Mouse (Mus musculus): ENCODE data around the gene Pdzph1. TPM values are rescaled to one million over a fixed set of nuclear protein-coding genes. Genes with fewer than 3 reads are reported as not detected.

The Pdzph1 gene
- polyA plus RNA-seq, 1 experiment: not detected

DNA sequence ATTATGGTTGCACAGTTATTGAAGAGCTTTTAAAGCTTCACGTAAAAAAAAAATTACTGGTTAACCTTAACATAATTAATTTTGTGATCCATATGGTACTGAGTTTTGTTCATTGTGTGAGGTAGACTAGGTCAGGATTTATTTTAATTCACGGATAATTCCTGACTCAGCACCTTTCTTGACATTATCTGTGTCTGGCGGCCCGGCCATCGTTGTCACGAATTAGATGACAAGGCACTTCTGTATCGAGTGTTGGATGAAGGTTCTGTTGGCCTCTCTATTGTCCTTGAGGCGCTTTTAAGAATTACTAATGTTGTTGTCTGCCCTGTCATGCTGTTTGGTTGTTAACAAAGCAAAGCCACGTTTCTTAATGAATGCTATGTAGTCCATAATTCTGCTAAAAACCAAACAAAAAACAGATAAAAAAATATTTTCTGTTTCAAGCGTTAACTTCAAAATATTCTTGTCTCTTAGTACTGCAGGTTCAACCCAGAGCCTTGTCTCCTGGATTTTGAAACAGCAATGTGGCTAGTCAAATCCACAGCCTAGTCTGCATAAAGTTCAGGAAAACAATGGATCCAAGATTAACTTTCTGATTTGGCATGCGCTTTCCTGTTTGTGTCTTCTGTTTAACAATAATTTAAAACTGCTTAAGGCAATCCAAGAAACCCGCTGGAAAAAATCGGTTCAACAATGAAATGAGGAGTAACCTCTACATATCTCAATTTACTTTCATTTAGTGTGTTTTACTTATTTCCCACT is 20.6 kb upstream of the Pdzph1 start:
- H3ac ChIP-seq (ENCODE audit: control insufficient read depth, insufficient read length): no peak overlapping the region
- no peaks in the 10 kb centered on the region for H3K27me3 ChIP-seq (ENCODE audit: control insufficient read depth, insufficient read depth, insufficient read length)
- no peaks in the 10 kb centered on the region for H3K79me2 ChIP-seq (ENCODE audit: control insufficient read depth, insufficient read depth)
- TF ChIP-seq CEBPB (IDR thresholded peaks at IDR 0.05; ENCODE audit: insufficient read depth, poor library complexity, severe bottlenecking): no peak
- TF ChIP-seq MYOG (IDR thresholded peaks at IDR 0.05; ENCODE audit: control insufficient read depth in 1 of 3, insufficient read depth in 1 of 3, insufficient read length in 2 of 3, low read depth in 2 of 3): no peak
- no peak for TF ChIP-seq USF1 (IDR thresholded peaks at IDR 0.05; ENCODE audit: low read depth)
- no peak for TF ChIP-seq SRF (IDR thresholded peaks at IDR 0.05; ENCODE audit: control insufficient read depth, insufficient read length, low read depth)
- no peak for TF ChIP-seq MYOD1 (IDR thresholded peaks at IDR 0.05; ENCODE audit: control insufficient read depth in 1 of 3, insufficient read length in 2 of 3, low read depth in 2 of 3)
- TF ChIP-seq TCF12 (IDR thresholded peaks at IDR 0.05; ENCODE audit: insufficient read depth, poor library complexity, severe bottlenecking): no peak
- no peak for TF ChIP-seq POLR2AphosphoS2 (IDR thresholded peaks at IDR 0.05; ENCODE audit: insufficient read length, low read depth)
- no peak for TF ChIP-seq E2F4 (IDR thresholded peaks at IDR 0.05; ENCODE audit: insufficient read depth)
- TF ChIP-seq REST (IDR thresholded peaks at IDR 0.05; ENCODE audit: insufficient read depth, insufficient read length): no peak
- TF ChIP-seq POLR2A (IDR thresholded peaks at IDR 0.05; ENCODE audit: insufficient read length, low read depth): no peak
- TF ChIP-seq MAX (IDR thresholded peaks at IDR 0.05; ENCODE audit: low read depth): no peak
- no peak for TF ChIP-seq TCF3 (IDR thresholded peaks at IDR 0.05; ENCODE audit: insufficient read length, low read depth)
- no peak overlapping the region for H3K4me3 ChIP-seq
- H3K4me2 ChIP-seq (ENCODE audit: low read depth): no peak overlapping the region
- no peaks in the 10 kb centered on the region for H3K36me3 ChIP-seq (ENCODE audit: control insufficient read depth, insufficient read depth)

DNA sequence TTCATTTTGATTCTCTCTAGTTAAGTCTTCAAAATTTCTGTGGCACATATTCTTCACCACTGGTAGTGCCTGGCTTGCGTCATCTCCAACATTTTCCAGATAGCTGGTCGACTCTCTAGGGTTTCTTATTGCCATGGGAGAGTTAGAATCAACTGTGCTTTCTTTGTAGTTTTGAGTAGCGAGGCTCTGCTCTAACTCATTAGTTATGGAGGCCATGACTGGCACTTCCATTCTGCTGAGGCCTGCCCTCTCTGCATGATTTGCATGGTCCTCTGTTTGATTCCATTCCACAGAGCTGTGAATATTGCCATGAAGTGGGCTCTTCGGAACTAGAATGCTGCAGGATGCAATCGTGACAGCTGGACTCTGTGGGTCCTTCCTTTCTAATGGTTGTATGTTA is 17.9 kb downstream of the Pdzph1 start:
- no peak for TF ChIP-seq POLR2AphosphoS2 (IDR thresholded peaks at IDR 0.05; ENCODE audit: insufficient read length, low read depth)
- TF ChIP-seq MAX (IDR thresholded peaks at IDR 0.05; ENCODE audit: low read depth): no peak
- TF ChIP-seq E2F4 (IDR thresholded peaks at IDR 0.05; ENCODE audit: insufficient read depth): no peak
- H3K36me3 ChIP-seq (ENCODE audit: control insufficient read depth, insufficient read depth): no peaks in the 10 kb centered on the region
- no peaks in the 10 kb centered on the region for H3K27me3 ChIP-seq (ENCODE audit: control insufficient read depth, insufficient read depth, insufficient read length)
- H3ac ChIP-seq (ENCODE audit: control insufficient read depth, insufficient read length): no peak overlapping the region
- no peaks in the 10 kb centered on the region for H3K79me2 ChIP-seq (ENCODE audit: control insufficient read depth, insufficient read depth)
- H3K4me3 ChIP-seq: no peak overlapping the region
- H3K4me2 ChIP-seq (ENCODE audit: low read depth): no peak overlapping the region

DNA sequence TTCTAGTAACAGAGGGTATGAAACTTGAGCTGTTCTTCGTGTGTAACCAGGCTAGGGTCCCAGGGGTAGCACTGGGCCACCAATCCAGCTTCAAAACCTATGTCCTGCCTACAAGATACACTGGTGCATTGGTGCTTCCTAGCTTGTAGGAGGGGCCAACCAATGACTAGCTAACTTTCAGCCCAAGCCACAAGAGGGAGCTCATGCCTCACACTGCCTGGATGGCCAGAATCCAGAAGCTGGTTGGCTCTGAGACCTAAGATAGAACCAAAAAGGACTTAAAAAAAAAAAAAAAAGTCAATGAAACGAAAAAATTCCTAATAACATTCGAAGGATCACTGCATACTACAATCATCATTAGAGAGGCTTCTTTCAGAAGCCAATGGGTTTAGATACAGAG is 31.3 kb downstream of the Pdzph1 start:
- H3K4me2 ChIP-seq (ENCODE audit: low read depth): no peak overlapping the region
- no peaks in the 10 kb centered on the region for H3K27me3 ChIP-seq (ENCODE audit: control insufficient read depth, insufficient read depth, insufficient read length)
- no peaks in the 10 kb centered on the region for H3K36me3 ChIP-seq (ENCODE audit: control insufficient read depth, insufficient read depth)
- TF ChIP-seq MYOD1 (IDR thresholded peaks at IDR 0.05; ENCODE audit: control insufficient read depth in 1 of 3, insufficient read length in 2 of 3, low read depth in 2 of 3) (no peak), TCF3 (IDR thresholded peaks at IDR 0.05; ENCODE audit: insufficient read length, low read depth) (no peak), MAX (IDR thresholded peaks at IDR 0.05; ENCODE audit: low read depth) (no peak), POLR2A (IDR thresholded peaks at IDR 0.05; ENCODE audit: insufficient read length, low read depth) (no peak), E2F4 (IDR thresholded peaks at IDR 0.05; ENCODE audit: insufficient read depth) (no peak), SRF (IDR thresholded peaks at IDR 0.05; ENCODE audit: control insufficient read depth, insufficient read length, low read depth) (no peak), TCF12 (IDR thresholded peaks at IDR 0.05; ENCODE audit: insufficient read depth, poor library complexity, severe bottlenecking) (no peak), POLR2AphosphoS2 (IDR thresholded peaks at IDR 0.05; ENCODE audit: insufficient read length, low read depth) (no peak)
- H3K79me2 ChIP-seq (ENCODE audit: control insufficient read depth, insufficient read depth): no peaks in the 10 kb centered on the region
- H3ac ChIP-seq (ENCODE audit: control insufficient read depth, insufficient read length): no peak overlapping the region
- no peak overlapping the region for H3K4me3 ChIP-seq

DNA sequence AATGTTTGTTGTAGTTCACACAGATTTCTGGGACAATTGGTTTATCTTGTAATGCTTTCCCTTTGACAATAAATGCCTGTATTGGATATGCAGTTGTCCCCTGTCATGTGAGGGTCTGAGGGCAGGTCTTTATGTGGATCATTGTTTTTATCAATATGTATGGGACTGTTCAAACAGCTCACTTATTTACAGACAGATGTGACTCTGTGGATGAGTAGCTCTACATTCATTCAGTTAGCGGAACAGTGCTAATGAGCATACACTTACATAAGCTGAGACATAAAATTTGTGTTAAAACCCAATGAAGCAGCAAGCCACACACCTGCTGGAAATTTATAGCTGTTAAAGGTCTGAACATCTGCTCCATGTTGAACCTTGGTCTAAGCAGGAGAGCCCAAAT is 34.1 kb downstream of the Pdzph1 start:
- no peak overlapping the region for H3K4me2 ChIP-seq (ENCODE audit: low read depth)
- no peak for TF ChIP-seq TCF12 (IDR thresholded peaks at IDR 0.05; ENCODE audit: insufficient read depth, poor library complexity, severe bottlenecking)
- no peak overlapping the region for H3ac ChIP-seq (ENCODE audit: control insufficient read depth, insufficient read length)
- no peaks in the 10 kb centered on the region for H3K27me3 ChIP-seq (ENCODE audit: control insufficient read depth, insufficient read depth, insufficient read length)
- H3K79me2 ChIP-seq (ENCODE audit: control insufficient read depth, insufficient read depth): no peaks in the 10 kb centered on the region
- H3K36me3 ChIP-seq (ENCODE audit: control insufficient read depth, insufficient read depth): no peaks in the 10 kb centered on the region
- H3K4me3 ChIP-seq: no peak overlapping the region

DNA sequence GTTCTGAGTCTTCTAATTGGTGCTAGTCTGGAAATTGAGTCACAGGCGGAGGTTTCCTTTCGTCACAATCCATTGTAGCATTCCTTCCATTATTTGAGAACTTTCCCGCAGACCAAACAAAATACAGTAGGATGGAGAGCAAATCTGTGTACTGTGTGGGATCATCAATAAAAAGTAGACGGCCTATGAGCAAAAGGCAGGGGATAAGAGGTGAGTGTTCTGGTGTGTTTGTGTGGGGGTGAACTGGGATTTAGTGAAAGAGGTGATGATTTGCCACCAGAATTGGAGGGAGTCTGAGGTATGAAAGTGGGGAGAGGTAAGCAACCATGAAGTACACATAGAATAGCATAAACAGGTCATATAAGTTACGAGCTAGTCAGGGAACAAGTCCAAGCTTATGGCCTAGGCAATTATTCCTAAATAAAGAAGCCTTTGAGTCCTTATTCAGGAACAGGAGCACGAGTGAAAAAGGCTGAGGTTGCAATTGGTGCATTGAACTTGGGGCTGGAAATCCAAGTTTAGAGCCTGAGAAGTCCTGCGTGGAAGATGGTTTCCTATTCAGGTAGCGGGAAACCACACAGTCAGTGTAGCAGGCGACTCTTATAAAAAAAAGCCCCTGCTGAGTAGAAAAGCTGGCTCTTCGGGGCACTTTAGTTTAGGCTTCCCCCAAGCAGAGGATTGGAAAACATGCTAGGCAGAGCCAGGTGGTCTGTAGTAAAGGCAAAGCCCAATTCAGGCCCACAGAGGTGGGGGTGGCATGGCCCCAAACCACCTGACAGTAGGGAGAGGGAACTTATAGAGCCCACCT is 48.0 kb downstream of the Pdzph1 start:
- no peak overlapping the region for H3K4me2 ChIP-seq (ENCODE audit: low read depth)
- H3K27me3 ChIP-seq (ENCODE audit: control insufficient read depth, insufficient read depth, insufficient read length): no peaks in the 10 kb centered on the region
- no peak overlapping the region for H3ac ChIP-seq (ENCODE audit: control insufficient read depth, insufficient read length)
- no peaks in the 10 kb centered on the region for H3K79me2 ChIP-seq (ENCODE audit: control insufficient read depth, insufficient read depth)
- TF ChIP-seq TCF12 (IDR thresholded peaks at IDR 0.05; ENCODE audit: insufficient read depth, poor library complexity, severe bottlenecking) (no peak), USF1 (IDR thresholded peaks at IDR 0.05; ENCODE audit: low read depth) (no peak), POLR2A (IDR thresholded peaks at IDR 0.05; ENCODE audit: insufficient read length, low read depth) (no peak), TCF3 (IDR thresholded peaks at IDR 0.05; ENCODE audit: insufficient read length, low read depth) (no peak), SRF (IDR thresholded peaks at IDR 0.05; ENCODE audit: control insufficient read depth, insufficient read length, low read depth) (no peak)
- H3K36me3 ChIP-seq (ENCODE audit: control insufficient read depth, insufficient read depth): no peaks in the 10 kb centered on the region
- H3K4me3 ChIP-seq: no peak overlapping the region

Measured in myocyte (in vitro differentiated cells).